Mouse (Mus musculus) liver, embryonic 14.5 days (tissue): ENCODE data around the gene Amn.

Experiments
- CTCF ChIP-seq: IDR thresholded peaks from 2 replicates; pipeline ENCODE4 v1.5.1; 2016; ENCODE audit warnings: antibody characterized with exemption, low read depth, control low read depth
- EP300 ChIP-seq: IDR thresholded peaks from 2 replicates; pipeline ENCODE4 v1.6.1; 2016; ENCODE audit warnings: antibody characterized with exemption, low read depth

- TF ChIP-seq CTCF (no peak), EP300 (no peak)
Observed at GRCm38 (mm10) chr12:111309256-111309655, 38.4 kb downstream of the Amn start.
